In the genomic region with DNA sequence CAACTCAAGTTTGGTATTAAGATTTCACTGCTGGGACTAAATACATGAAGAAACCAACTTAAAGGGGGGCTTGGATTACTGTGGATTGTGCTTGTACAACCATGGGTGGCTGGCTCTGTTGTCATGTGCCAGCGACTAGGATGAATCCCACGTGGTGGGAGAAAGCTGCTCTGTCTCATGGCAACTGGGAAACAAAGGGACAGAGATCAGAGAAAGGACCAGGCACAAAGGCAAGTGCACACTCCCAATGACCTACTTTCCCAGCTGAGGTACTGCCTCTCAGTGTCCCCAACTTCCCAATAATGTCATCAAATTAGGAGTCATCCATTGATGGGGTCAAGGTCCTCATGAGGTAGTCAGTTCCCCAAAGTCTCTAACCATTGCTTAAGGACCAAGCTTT, we compare ENCODE assay signal across 22 mouse cellular contexts.
DNase-seq lines count a peak whose midpoint lies in the region; ATAC-seq lines count a peak whose summit lies in the region.
"Had no signal": no experiment of that assay in that cellular context is flagged by ENCODE, and none has a peak within 500 bp of the region (broad histone marks: within the 10 kb centered on the region; RNA-seq: fewer than 3 reads in every experiment).

No protein-coding gene starts in this region.

- H3K4me3 ChIP-seq in hindbrain, embryonic 10.5 days = no peak overlapping the region
- H3K4me3 ChIP-seq in hindbrain, embryonic 11.5 days (ENCODE audit: low read depth, low read length) = no peak overlapping the region
- H3K4me3 ChIP-seq in midbrain, embryonic 12.5 days = no peak overlapping the region
- H3K4me3 ChIP-seq in midbrain, embryonic 14.5 days (replicated peaks; ENCODE audit: low read depth, low read length) = no peak overlapping the region
- H3K4me3 ChIP-seq in limb, embryonic 10.5 days = no peak overlapping the region
- H3K4me3 ChIP-seq in kidney, embryonic 16.5 days (ENCODE audit: low read length) = no peak overlapping the region
- H3K4me3 ChIP-seq: embryonic facial prominence, embryonic 15.5 days; erythroblast, embryonic 14.5 days; heart, embryonic 10.5 days; heart, embryonic 15.5 days; hindbrain, embryonic 15.5 days had no signal

- no peaks in the 10 kb centered on the region for H3K36me3 ChIP-seq in hindbrain, embryonic 10.5 days
- no peaks in the 10 kb centered on the region for H3K36me3 ChIP-seq in hindbrain, embryonic 11.5 days (ENCODE audit: control insufficient read depth, insufficient read depth, low read length)
- H3K36me3 ChIP-seq in midbrain, embryonic 12.5 days = no peaks in the 10 kb centered on the region
- no peaks in the 10 kb centered on the region for H3K36me3 ChIP-seq in midbrain, embryonic 14.5 days (ENCODE audit: control insufficient read depth, insufficient read depth, low read length)
- no peaks in the 10 kb centered on the region for H3K36me3 ChIP-seq in limb, embryonic 10.5 days
- H3K36me3 ChIP-seq in kidney, embryonic 16.5 days (ENCODE audit: insufficient read depth, low read length) = no peaks in the 10 kb centered on the region
- H3K36me3 ChIP-seq: embryonic facial prominence, embryonic 15.5 days; heart, embryonic 10.5 days; heart, embryonic 15.5 days; hindbrain, embryonic 15.5 days had no signal

- no peak overlapping the region for H3K4me2 ChIP-seq in hindbrain, embryonic 11.5 days (replicated peaks; ENCODE audit: low read depth, low read length)
- H3K4me2 ChIP-seq in midbrain, embryonic 12.5 days (replicated peaks) = no peak overlapping the region
- no peak overlapping the region for H3K4me2 ChIP-seq in midbrain, embryonic 14.5 days (ENCODE audit: low read length)
- H3K4me2 ChIP-seq in kidney, embryonic 16.5 days (replicated peaks; ENCODE audit: low read depth, low read length) = no peak overlapping the region
- H3K4me2 ChIP-seq: embryonic facial prominence, embryonic 15.5 days; heart, embryonic 15.5 days; hindbrain, embryonic 15.5 days had no signal

- DNase-seq in hindbrain, embryonic 10.5 days (ENCODE audit: low spot score) = no peak
- DNase-seq in hindbrain, embryonic 11.5 days (ENCODE audit: low spot score) = no peak
- no peak for DNase-seq in midbrain, embryonic 14.5 days
- DNase-seq in Muller cell, postnatal 12 days (ENCODE audit: inconsistent ontology term) = peak; percentile 20
- DNase-seq in limb, embryonic 10.5 days (ENCODE audit: low spot score) = no peak
- DNase-seq: adrenal gland, adult 2 months; adrenal gland, postnatal 36 days; cerebellum, adult 11 months; cerebellum, adult 8-10 months; cerebellum, postnatal 14 days; embryo, embryonic 11 days; gastrocnemius, postnatal 10 days; heart, adult 18-20 months; heart, postnatal 14 days had no signal

- peaks cover 72% of the 10 kb centered on the region for H3K4me1 ChIP-seq in hindbrain, embryonic 10.5 days (replicated peaks)
- peaks cover 21% of the 10 kb centered on the region for H3K4me1 ChIP-seq in hindbrain, embryonic 11.5 days (replicated peaks; ENCODE audit: control insufficient read depth, insufficient read depth, low read length)
- peaks cover 51% of the 10 kb centered on the region for H3K4me1 ChIP-seq in midbrain, embryonic 12.5 days
- peaks cover 49% of the 10 kb centered on the region for H3K4me1 ChIP-seq in midbrain, embryonic 14.5 days (ENCODE audit: control insufficient read depth, insufficient read depth, low read length)
- peaks cover 67% of the 10 kb centered on the region for H3K4me1 ChIP-seq in limb, embryonic 10.5 days
- peaks cover 43% of the 10 kb centered on the region for H3K4me1 ChIP-seq in kidney, embryonic 16.5 days (ENCODE audit: insufficient read depth, low read length)

- H3K27ac ChIP-seq in hindbrain, embryonic 10.5 days = peak overlapping the region; percentile 88
- no peak overlapping the region for H3K27ac ChIP-seq in hindbrain, embryonic 11.5 days (ENCODE audit: low read depth, low read length)
- H3K27ac ChIP-seq in midbrain, embryonic 12.5 days (replicated peaks) = peak overlapping the region; percentile 97; the same call in 1 of the 2 replicates
- H3K27ac ChIP-seq in midbrain, embryonic 14.5 days (replicated peaks; ENCODE audit: low read depth, low read length) = no peak overlapping the region; the same call in 1 of the 2 replicates
- H3K27ac ChIP-seq in limb, embryonic 10.5 days = 0 out of 2 replicates have a peak overlapping the region, but pooled peaks have one; percentile 5
- no peak overlapping the region for H3K27ac ChIP-seq in kidney, embryonic 16.5 days (ENCODE audit: low read length)
- H3K27ac ChIP-seq: heart, embryonic 10.5 days; heart, embryonic 15.5 days; hindbrain, embryonic 15.5 days had no signal

- ATAC-seq in hindbrain, embryonic 11.5 days (ENCODE audit: low FRiP score) = no peak
- ATAC-seq in midbrain, embryonic 12.5 days (ENCODE audit: low FRiP score, low read depth) = no peak
- no peak for ATAC-seq in midbrain, embryonic 14.5 days (ENCODE audit: low FRiP score, low TSS enrichment)
- no peak for ATAC-seq in kidney, embryonic 16.5 days (ENCODE audit: low FRiP score, low TSS enrichment)
- ATAC-seq: forebrain, embryonic 16.5 days had no signal

- no peaks in the 10 kb centered on the region for H3K27me3 ChIP-seq in hindbrain, embryonic 10.5 days (ENCODE audit: insufficient read depth, poor library complexity, severe bottlenecking)
- no peaks in the 10 kb centered on the region for H3K27me3 ChIP-seq in hindbrain, embryonic 11.5 days (ENCODE audit: control insufficient read depth, insufficient read depth, low read length)
- H3K27me3 ChIP-seq in midbrain, embryonic 12.5 days = no peaks in the 10 kb centered on the region
- no peaks in the 10 kb centered on the region for H3K27me3 ChIP-seq in midbrain, embryonic 14.5 days (ENCODE audit: control insufficient read depth, insufficient read depth, low read length)
- no peaks in the 10 kb centered on the region for H3K27me3 ChIP-seq in limb, embryonic 10.5 days (ENCODE audit: low read depth, poor library complexity, severe bottlenecking)
- H3K27me3 ChIP-seq in kidney, embryonic 16.5 days (ENCODE audit: insufficient read depth, low read length) = no peaks in the 10 kb centered on the region
- H3K27me3 ChIP-seq: embryonic facial prominence, embryonic 15.5 days; heart, embryonic 15.5 days; hindbrain, embryonic 15.5 days had no signal

- H3K9ac ChIP-seq in hindbrain, embryonic 11.5 days (ENCODE audit: low read depth, low read length) = no peak overlapping the region
- no peak overlapping the region for H3K9ac ChIP-seq in midbrain, embryonic 12.5 days (replicated peaks)
- no peak overlapping the region for H3K9ac ChIP-seq in midbrain, embryonic 14.5 days (replicated peaks; ENCODE audit: low read length)
- H3K9ac ChIP-seq in kidney, embryonic 16.5 days (replicated peaks; ENCODE audit: low read length) = no peak overlapping the region
- H3K9ac ChIP-seq: embryonic facial prominence, embryonic 15.5 days; heart, embryonic 15.5 days; hindbrain, embryonic 15.5 days had no signal

- no peaks in the 10 kb centered on the region for H3K9me3 ChIP-seq in hindbrain, embryonic 10.5 days
- H3K9me3 ChIP-seq in hindbrain, embryonic 11.5 days (ENCODE audit: control insufficient read depth, low read length) = no peaks in the 10 kb centered on the region
- no peaks in the 10 kb centered on the region for H3K9me3 ChIP-seq in midbrain, embryonic 12.5 days
- no peaks in the 10 kb centered on the region for H3K9me3 ChIP-seq in midbrain, embryonic 14.5 days (ENCODE audit: control insufficient read depth, low read length)
- H3K9me3 ChIP-seq in limb, embryonic 10.5 days (replicated peaks) = no peaks in the 10 kb centered on the region
- no peaks in the 10 kb centered on the region for H3K9me3 ChIP-seq in kidney, embryonic 16.5 days (ENCODE audit: low read length)
- H3K9me3 ChIP-seq: embryonic facial prominence, embryonic 15.5 days; heart, embryonic 10.5 days; heart, embryonic 15.5 days; hindbrain, embryonic 15.5 days had no signal

- WGBS in hindbrain, embryonic 10.5 days = 37% methylated on average over 2 of the region's 2 CpGs
- WGBS in hindbrain, embryonic 11.5 days = 29% methylated on average over 2 of the region's 2 CpGs
- 21% methylated on average over 2 of the region's 2 CpGs for WGBS in midbrain, embryonic 12.5 days
- WGBS in midbrain, embryonic 14.5 days = 6% methylated on average over 2 of the region's 2 CpGs
- WGBS in limb, embryonic 10.5 days = 92% methylated on average over 2 of the region's 2 CpGs
- WGBS in kidney, embryonic 16.5 days = 58% methylated on average over 2 of the region's 2 CpGs

Comparison
In these comparisons a context has a peak if more than half of its experiments do, and no peak if none do; other contexts are left out.
1. H3K27ac ChIP-seq: peak in hindbrain, embryonic 10.5 days (single experiment), midbrain, embryonic 12.5 days (single experiment) and limb, embryonic 10.5 days (single experiment); none in hindbrain, embryonic 11.5 days (single experiment), midbrain, embryonic 14.5 days (single experiment) and kidney, embryonic 16.5 days (single experiment).